Mouse (Mus musculus) midbrain, embryonic 12.5 days (tissue): Measurements from ENCODE around the gene Ranbp2. TPM values are rescaled to one million over a fixed set of nuclear protein-coding genes. Genes with fewer than 3 reads are reported as not detected.
A peak's percentile ranks its signal among the peaks of the same experiment; 100 is the strongest.

Experiments used
- ATAC-seq: fragments of 200-750 bp; cut with Nextera tagmentation; 2 replicates; pipeline ENCODE4 v1.8.0; 2017; ENCODE audit warnings: low read depth, moderate TSS enrichment, moderate library complexity; ENCODE audit not compliant: low FRiP score
- H3K27ac ChIP-seq: fragments of 300-500 bp; sonication (generic); replicated peaks from 2 replicates; pipeline ENCODE4 v1.5.1; 2016; ENCODE audit warnings: mild to moderate bottlenecking
- H3K27me3 ChIP-seq: fragments of 300-500 bp; sonication (generic); 2 replicates; pipeline ENCODE4 v1.6.1; 2016; ENCODE audit warnings: mild to moderate bottlenecking
- H3K36me3 ChIP-seq: fragments of 300-500 bp; sonication (generic); 2 replicates; pipeline ENCODE4 v1.6.1; 2016
- H3K4me1 ChIP-seq: fragments of 300-500 bp; sonication (generic); 2 replicates; pipeline ENCODE4 v1.6.1; 2016
- H3K4me2 ChIP-seq: fragments of 300-500 bp; sonication (generic); replicated peaks from 2 replicates; pipeline ENCODE4 v1.6.1; 2016; ENCODE audit warnings: mild to moderate bottlenecking, moderate library complexity
- H3K4me3 ChIP-seq: fragments of 300-500 bp; sonication (generic); 2 replicates; pipeline ENCODE4 v1.5.1; 2016; ENCODE audit warnings: mild to moderate bottlenecking
- H3K9ac ChIP-seq: fragments of 300-500 bp; sonication (generic); replicated peaks from 2 replicates; pipeline ENCODE4 v1.6.1; 2016; ENCODE audit warnings: mild to moderate bottlenecking, moderate library complexity
- H3K9me3 ChIP-seq: fragments of 300-500 bp; sonication (generic); 2 replicates; pipeline ENCODE4 v1.6.1; 2016; ENCODE audit warnings: mild to moderate bottlenecking
- WGBS: fragments of 180-500 bp; shearing (Covaris S2); methylation state at CpG from one replicate; pipeline ENCODE4 v1.1.7; 2016; 5-methylcytosine and 5-hydroxymethylcytosine counted together
- polyA plus RNA-seq: library from polyadenylated mRNA; unstranded; fragments of >200 nt; fragmentation: Nextera tagmentation; extraction: Ambion mirVana; gene quantifications from 2 replicates; pipeline ENCODE4 v1.2.1, GENCODE M21; 2016

The Ranbp2 gene
- 28.5 and 33.9 TPM in 2 replicates for polyA plus RNA-seq

DNA sequence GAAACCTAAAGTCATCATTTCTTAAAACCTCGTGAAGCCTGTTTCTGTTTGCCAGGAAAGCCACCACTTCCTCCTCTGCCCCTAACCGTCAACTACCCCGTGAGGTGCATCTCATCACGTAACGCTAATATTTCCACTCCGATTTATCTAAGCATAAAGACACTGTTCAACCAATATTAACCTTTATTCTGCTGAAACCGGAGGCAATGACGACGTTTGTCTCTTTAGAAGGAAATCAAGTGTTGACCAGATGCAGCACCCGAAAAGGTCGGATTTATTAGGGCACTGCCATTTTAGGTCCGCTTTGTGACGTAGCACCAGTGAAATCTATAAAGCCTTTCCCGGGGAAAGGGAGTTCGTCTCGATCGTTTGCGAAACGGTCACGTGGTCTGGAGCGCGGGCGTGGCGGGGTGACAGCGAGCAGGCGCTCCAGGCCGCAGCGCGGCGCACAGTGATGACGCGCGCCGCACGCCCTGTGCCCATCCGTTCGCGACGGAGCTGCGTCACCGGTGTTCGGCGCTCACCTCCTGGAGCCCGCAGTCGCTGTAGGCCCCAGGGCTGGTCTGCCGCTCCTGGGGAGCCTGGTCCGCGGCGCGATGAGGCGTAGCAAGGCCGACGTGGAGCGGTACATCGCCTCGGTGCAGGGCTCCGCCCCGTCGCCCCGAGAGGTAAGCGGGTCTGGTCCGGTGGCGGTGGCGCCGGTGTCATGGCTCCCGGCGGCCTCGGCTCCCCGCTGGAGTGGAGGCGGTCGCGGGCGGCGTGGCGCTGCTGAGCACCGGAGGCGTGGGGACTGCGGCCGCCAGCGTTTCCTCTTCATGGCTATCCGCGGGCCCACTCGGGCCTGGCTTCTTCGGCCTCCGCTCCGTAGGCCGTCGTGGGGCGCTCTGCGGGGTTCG lies at the start of gene Ranbp2:
Gene Ranbp2 (plus strand): TSS at position 537 of the 896 bp plus-strand sequence.
- H3K36me3 ChIP-seq = no peaks in the 10 kb centered on the region
- ATAC-seq = peak; percentile 98
- H3K27ac ChIP-seq = peak within 1 kb of the TSS; percentile 86
- H3K27me3 ChIP-seq = no peaks in the 10 kb centered on the region
- peak within 1 kb of the TSS; percentile 97 for H3K9ac ChIP-seq
- H3K4me3 ChIP-seq = peak within 1 kb of the TSS; percentile 98
- peaks cover 8% of the 10 kb centered on the region for H3K4me1 ChIP-seq
- H3K9me3 ChIP-seq = no peaks in the 10 kb centered on the region
- under 1% methylated on average over 90 of the region's 91 CpGs for WGBS
- peak within 1 kb of the TSS; percentile 70 for H3K4me2 ChIP-seq

DNA sequence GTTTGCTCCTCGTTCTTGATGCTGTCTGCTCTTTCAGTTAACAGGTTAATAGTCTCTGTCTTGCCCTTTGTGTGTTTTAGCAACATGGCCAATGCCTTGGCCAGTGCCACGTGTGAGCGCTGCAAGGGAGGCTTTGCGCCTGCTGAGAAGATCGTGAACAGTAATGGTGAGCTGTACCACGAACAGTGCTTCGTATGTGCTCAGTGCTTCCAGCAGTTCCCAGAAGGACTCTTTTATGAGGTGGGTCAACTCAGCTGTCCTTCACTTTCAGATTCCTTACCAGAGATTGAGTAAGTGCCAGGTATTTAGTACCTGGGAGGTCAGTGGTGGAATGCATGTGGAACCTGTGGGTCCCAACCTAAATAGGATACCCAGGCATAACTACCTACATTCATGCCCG lies 47.8 kb upstream of the Ranbp2 start:
- Histone ChIP-seq H3K4me1 (0 out of 2 replicates have a peak, but pooled peaks cover 5% of the 10 kb centered on the region), H3K4me3 (no peak overlapping the region), H3K27me3 (no peaks in the 10 kb centered on the region), H3K36me3 (0 out of 2 replicates have a peak, but pooled peaks cover 11% of the 10 kb centered on the region), H3K9ac (no peak overlapping the region), H3K4me2 (no peak overlapping the region), H3K9me3 (no peaks in the 10 kb centered on the region), H3K27ac (no peak overlapping the region; the same call in 1 of the 2 replicates)
- WGBS = 94% methylated on average over 8 of the region's 8 CpGs
- ATAC-seq = no peak

DNA sequence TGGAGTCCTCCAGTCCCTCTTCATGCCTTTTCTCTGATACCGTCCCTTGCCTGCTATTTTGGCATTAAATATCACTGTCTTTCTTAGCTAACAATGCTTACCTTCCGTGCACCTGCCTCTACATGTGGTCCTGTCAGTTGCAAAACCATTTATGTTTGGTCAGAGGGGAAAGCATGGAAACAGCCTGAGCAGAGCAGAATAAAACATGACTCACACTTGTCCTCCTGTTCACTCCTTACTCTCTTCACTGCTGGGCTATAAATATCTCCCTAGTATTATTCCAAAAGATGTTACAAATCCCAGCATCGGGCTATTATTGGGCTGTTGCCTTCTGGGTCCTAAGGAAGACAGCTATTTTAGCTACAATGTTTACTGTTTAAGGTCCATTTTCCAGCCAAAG lies 44.9 kb upstream of the Ranbp2 start:
- no peaks in the 10 kb centered on the region for H3K9me3 ChIP-seq
- no peak for ATAC-seq
- no peak overlapping the region for H3K9ac ChIP-seq
- no peak overlapping the region for H3K27ac ChIP-seq
- H3K4me1 ChIP-seq = no peaks in the 10 kb centered on the region
- 92% methylated on average over 3 of the region's 3 CpGs for WGBS
- no peak overlapping the region for H3K4me3 ChIP-seq
- no peaks in the 10 kb centered on the region for H3K27me3 ChIP-seq
- peaks cover 26% of the 10 kb centered on the region for H3K36me3 ChIP-seq
- no peak overlapping the region for H3K4me2 ChIP-seq

DNA sequence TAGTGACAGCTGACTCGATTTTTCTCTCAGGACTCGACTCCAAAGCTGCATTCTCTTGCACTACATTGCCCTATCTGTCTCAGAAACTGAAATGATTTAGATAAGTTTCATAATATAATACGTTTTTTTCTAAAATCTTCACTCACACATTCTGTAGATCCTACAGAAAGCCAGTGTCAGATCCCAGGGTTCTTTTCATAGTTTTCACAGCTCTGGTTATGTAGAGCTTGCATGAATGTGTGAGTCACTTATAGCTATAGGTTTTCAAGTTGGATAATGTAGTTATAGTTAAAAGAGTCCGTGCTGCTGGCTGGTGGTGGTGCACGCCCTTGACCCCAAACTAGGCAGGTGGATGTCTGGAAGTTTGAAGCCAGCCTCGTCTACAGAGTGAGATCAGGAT lies 42.1 kb upstream of the Ranbp2 start:
- H3K9me3 ChIP-seq = no peaks in the 10 kb centered on the region
- no peak for ATAC-seq
- no peaks in the 10 kb centered on the region for H3K4me1 ChIP-seq
- H3K4me3 ChIP-seq = no peak overlapping the region
- no peak overlapping the region for H3K27ac ChIP-seq
- H3K4me2 ChIP-seq = no peak overlapping the region
- 90% methylated on average over 6 of the region's 6 CpGs for WGBS
- H3K9ac ChIP-seq = no peak overlapping the region
- peaks cover 39% of the 10 kb centered on the region for H3K36me3 ChIP-seq
- no peaks in the 10 kb centered on the region for H3K27me3 ChIP-seq

DNA sequence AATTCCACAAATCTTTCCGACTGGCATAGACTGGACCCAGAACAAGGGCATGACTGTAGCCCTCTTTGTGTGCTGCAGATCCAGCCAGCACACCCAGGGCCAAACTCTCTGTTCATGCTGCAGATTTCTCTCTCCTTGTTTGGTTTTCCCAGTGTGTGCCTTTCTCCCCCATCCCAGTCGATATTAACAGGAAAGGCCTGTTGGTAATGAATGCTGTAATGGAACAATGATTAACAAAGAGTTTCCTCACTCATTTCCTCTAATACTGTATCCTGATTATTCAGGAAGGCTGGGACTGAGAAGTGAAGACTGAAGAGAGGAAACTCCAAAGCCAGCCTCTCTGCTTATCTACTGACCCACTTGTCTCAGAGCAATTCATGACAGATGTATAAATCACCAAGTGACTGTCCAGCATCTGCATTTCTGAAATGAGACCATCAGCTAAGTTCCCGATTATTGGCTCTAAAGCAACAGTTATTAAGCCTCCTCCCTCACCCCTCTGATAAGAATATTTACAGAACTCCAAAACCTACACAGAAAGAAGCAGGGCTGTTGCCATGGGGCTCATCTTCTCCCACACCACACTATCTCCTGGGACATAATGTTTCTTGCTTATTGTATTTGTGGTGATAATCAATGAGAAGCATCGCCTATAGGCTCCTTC lies 41.3 kb upstream of the Ranbp2 start:
- no peak for ATAC-seq
- WGBS = 93% methylated on average over 4 of the region's 4 CpGs
- H3K36me3 ChIP-seq = peaks cover 47% of the 10 kb centered on the region
- no peaks in the 10 kb centered on the region for H3K27me3 ChIP-seq
- no peaks in the 10 kb centered on the region for H3K9me3 ChIP-seq
- H3K4me3 ChIP-seq = no peak overlapping the region
- H3K4me2 ChIP-seq = no peak overlapping the region
- H3K27ac ChIP-seq = no peak overlapping the region
- no peak overlapping the region for H3K9ac ChIP-seq
- H3K4me1 ChIP-seq = no peaks in the 10 kb centered on the region

DNA sequence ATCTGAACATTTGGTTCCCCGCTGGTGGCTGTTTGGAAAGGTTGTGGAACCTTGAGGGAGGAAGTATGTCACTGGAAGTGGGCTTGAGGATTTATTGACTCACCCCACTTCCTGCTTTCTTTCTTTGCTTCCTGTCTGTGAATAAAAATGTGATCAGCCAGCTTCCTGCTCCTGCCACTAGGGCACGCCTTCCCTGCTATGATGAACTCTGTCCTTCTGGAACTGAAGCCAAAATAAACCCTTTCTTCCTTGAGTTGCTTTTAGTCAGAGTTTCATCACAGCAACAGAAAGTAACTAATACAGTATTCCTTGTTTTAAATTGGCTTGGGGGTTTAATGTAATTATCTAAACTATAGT lies 40.8 kb upstream of the Ranbp2 start:
- H3K4me3 ChIP-seq = no peak overlapping the region
- WGBS = 80% methylated on average over 2 of the region's 2 CpGs
- H3K4me2 ChIP-seq = no peak overlapping the region
- no peak overlapping the region for H3K9ac ChIP-seq
- no peaks in the 10 kb centered on the region for H3K27me3 ChIP-seq
- H3K27ac ChIP-seq = no peak overlapping the region
- ATAC-seq = no peak
- no peaks in the 10 kb centered on the region for H3K9me3 ChIP-seq
- H3K36me3 ChIP-seq = peaks cover 48% of the 10 kb centered on the region
- H3K4me1 ChIP-seq = no peaks in the 10 kb centered on the region

DNA sequence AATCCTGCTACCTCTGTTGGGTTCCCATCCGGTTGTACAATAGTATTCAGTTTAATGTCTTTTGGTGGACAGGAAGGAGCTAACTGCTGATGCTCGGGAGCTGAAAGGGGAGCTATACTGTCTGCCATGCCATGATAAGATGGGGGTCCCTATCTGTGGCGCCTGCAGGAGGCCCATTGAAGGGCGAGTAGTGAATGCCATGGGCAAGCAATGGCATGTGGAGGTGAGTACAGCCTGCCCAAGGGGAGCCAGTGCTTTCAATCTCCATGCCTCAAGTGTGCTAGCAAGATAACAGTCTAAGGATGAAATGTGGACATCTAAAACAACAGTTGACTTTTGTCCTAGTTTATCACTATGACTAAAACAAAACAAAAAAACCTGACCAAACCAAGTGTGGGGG lies 34.4 kb upstream of the Ranbp2 start:
- Histone ChIP-seq H3K27me3 (no peaks in the 10 kb centered on the region), H3K4me1 (no peaks in the 10 kb centered on the region), H3K4me2 (no peak overlapping the region), H3K9ac (no peak overlapping the region), H3K27ac (no peak overlapping the region), H3K4me3 (no peak overlapping the region), H3K36me3 (peaks cover 68% of the 10 kb centered on the region), H3K9me3 (no peaks in the 10 kb centered on the region)
- no peak for ATAC-seq
- 93% methylated on average over 4 of the region's 4 CpGs for WGBS

DNA sequence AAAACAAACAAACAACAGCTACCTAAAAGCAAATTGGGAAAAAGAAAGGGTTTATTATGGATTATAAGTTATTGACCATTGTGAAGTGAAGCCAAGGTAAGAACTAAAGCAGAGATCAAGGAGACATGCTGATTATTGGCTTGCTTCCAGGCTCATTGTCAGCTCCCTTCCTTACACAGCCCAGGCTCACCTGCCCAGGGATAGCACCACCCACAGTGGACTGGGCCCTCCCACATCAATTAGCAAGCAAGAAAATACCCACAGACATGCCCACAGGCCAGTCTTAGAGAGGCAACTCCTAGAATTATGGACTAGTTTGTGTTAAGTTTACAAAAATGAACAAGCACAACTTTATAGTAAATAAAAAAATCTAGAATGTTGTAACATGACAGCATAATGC lies 33.9 kb upstream of the Ranbp2 start:
- no peak overlapping the region for H3K4me2 ChIP-seq
- no peak overlapping the region for H3K27ac ChIP-seq
- H3K9ac ChIP-seq = no peak overlapping the region
- no peak for ATAC-seq
- no peaks in the 10 kb centered on the region for H3K4me1 ChIP-seq
- peaks cover 68% of the 10 kb centered on the region for H3K36me3 ChIP-seq
- H3K9me3 ChIP-seq = no peaks in the 10 kb centered on the region
- no peaks in the 10 kb centered on the region for H3K27me3 ChIP-seq
- H3K4me3 ChIP-seq = no peak overlapping the region

DNA sequence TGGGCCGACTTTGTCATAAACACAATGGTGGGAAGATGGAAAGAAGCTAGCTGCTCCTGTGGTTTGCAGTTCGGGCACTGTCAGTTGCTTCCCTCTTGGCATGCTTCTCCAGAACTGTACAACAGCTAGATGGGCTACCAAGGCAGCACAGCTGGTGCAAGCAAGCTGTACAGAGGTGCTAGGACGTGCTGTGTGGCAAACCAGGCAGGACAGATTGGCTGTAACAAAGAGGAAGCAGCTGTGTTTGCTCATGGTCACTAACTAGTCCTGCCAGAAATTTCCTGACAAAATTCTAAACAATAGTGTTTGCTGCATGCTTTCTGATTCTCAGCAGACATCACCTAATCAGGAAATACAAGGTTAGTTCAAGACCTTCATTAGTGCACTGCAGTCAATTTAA lies 30.0 kb upstream of the Ranbp2 start:
- Histone ChIP-seq H3K9ac (no peak overlapping the region), H3K27me3 (no peaks in the 10 kb centered on the region), H3K4me2 (no peak overlapping the region), H3K4me3 (no peak overlapping the region), H3K9me3 (no peaks in the 10 kb centered on the region), H3K4me1 (no peaks in the 10 kb centered on the region), H3K36me3 (peaks cover 52% of the 10 kb centered on the region), H3K27ac (no peak overlapping the region)
- 84% methylated on average over 3 of the region's 3 CpGs for WGBS
- no peak for ATAC-seq

DNA sequence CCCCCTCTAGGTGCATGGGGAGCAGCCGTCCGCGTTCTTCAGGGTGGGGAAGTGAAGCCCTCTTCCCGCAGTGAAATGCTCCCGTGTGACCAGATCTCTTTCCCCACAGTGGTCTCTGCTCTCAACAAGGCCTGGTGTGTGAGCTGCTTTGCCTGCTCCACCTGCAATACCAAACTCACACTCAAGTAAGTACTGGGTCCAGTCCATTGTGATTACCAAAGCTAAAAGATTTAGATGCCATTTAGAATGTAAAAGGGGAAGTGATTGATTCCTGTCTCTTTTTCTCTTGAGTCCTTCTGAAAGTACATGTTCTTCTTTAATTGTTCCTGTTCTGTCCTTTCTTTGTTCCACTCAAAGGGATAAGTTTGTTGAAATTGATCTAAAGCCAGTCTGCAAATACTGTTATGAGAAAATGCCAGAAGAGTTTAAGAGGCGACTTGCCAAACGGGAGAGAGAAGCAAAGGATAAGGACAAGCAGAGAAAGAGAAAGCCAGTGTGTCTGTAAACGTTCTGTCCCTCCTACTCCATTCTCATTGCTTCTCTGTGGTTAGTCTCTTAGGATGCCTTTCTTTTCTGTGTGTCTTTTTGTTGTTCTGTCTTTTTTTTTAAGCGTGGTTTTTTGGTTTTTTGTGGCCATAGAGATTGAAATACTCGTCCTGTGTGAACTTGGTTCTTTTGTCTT lies 28.3 kb upstream of the Ranbp2 start:
- Histone ChIP-seq H3K4me1 (no peaks in the 10 kb centered on the region), H3K36me3 (peaks cover 46% of the 10 kb centered on the region), H3K27me3 (no peaks in the 10 kb centered on the region), H3K9ac (no peak overlapping the region), H3K9me3 (no peaks in the 10 kb centered on the region), H3K4me2 (no peak overlapping the region), H3K27ac (no peak overlapping the region), H3K4me3 (no peak overlapping the region)
- 88% methylated on average over 10 of the region's 10 CpGs for WGBS
- ATAC-seq = no peak

DNA sequence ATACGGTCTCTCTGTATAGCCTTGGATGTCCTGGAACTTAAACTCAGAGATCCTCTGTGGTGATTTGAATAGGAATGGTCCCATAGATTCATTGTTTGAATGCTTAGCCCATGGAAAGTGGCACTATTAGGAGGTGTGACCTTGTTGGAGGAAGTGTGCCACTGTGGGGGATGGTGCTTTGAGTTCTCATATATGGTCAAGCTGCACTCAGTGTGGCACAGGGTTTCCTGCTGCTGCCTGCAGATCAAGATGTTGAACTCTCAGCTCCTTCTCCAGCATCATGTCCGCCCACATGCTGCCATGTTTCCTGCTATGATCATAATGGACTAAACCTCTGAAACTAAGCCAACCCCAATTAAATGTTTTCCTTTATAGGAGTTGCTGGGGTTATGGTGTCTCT lies 18.8 kb upstream of the Ranbp2 start:
- H3K36me3 ChIP-seq = peaks cover 18% of the 10 kb centered on the region
- H3K4me1 ChIP-seq = no peaks in the 10 kb centered on the region
- no peaks in the 10 kb centered on the region for H3K9me3 ChIP-seq
- no peak overlapping the region for H3K9ac ChIP-seq
- H3K27me3 ChIP-seq = no peaks in the 10 kb centered on the region
- no peak overlapping the region for H3K4me2 ChIP-seq
- no peak overlapping the region for H3K27ac ChIP-seq
- no peak for ATAC-seq
- WGBS = 96% methylated on average over 2 of the region's 2 CpGs
- H3K4me3 ChIP-seq = no peak overlapping the region

DNA sequence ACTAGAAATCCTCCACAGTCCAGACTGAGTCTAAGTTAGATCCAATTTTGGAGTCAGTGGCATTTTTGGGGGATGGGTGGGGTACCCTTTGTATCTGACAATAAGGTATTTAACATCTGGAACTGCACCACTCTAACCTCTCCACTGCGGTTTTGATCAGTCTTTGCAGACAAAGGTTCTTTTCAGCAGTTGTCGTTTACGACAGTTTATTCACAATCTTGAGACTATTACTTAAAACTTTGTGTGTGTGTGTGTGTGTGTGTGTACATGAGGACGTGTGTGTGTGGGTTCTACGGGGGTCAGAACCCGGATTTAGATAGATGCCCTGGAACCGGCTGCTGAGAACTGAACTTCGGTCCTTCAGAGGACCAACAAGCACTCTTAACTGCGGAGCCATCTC lies 870 bp upstream of the Ranbp2 start:
- 22% methylated on average over 9 of the region's 9 CpGs for WGBS
- Histone ChIP-seq H3K4me3 (peak overlapping the region; percentile 98), H3K9me3 (no peaks in the 10 kb centered on the region), H3K4me2 (peak overlapping the region; percentile 70), H3K27me3 (no peaks in the 10 kb centered on the region), H3K9ac (peak overlapping the region; percentile 79), H3K4me1 (peaks cover 8% of the 10 kb centered on the region), H3K27ac (peak overlapping the region; percentile 86), H3K36me3 (no peaks in the 10 kb centered on the region)
- peak; percentile 7; the same call in 1 of the 2 replicates for ATAC-seq
